In the genomic region with DNA sequence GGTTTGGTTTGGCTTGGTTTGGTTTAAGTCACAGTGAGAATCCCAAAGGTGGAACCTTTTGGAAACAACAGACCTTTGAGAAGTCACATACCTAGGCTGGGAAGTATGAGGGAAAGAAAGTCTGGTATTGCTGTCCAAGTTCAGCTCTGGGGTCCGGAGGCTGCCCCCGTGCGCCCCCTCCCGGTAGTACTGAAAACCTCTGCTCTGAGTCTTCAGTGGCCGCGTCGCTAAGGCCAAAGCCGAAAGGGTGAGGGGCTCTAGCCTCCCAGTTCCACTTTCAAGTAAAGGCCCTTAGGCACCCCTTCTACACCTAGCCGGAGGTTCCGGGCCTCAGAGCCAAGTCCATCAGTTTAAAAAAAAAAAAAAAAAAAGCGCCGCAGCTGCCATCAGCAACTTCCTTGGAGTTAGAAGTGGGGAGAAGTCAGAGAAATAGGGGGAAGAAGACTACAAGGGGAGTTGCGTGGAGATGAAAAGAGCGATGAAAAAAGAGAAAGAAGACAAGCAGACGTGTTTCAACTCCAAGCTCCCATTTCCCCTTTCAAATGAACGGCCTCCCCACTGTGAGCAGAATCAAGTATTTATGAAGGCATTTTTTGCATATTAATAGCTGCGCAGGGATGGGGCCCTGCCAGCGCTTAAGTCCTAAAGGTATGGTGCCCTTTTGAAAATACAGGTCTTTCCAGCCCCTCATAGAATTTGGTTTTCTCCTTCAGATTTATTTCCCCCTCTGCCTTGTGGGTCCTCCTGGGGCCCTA, we compare ENCODE assay signal across 8 mouse cellular contexts.
DNase-seq lines count a peak whose midpoint lies in the region; ATAC-seq lines count a peak whose summit lies in the region.

No protein-coding gene starts in this region.

- no peaks in the 10 kb centered on the region for H3K36me3 ChIP-seq in forebrain, embryonic 14.5 days (ENCODE audit: control insufficient read depth, insufficient read depth, low read length)

- ATAC-seq in forebrain, embryonic 14.5 days: peak; percentile 67; the same call in 1 of the 2 replicates
- ATAC-seq in hematopoietic stem cell, adult 5-6 weeks (replicated peaks in 1 of 2; ENCODE audit: insufficient read depth in 1 of 2, low FRiP score in 2 of 2, low TSS enrichment in 1 of 2, low read depth in 1 of 2, poor library complexity in 2 of 2, severe bottlenecking in 2 of 2): peak; percentile 62 to 85; a peak in 3 of 4 replicates

- DNase-seq in ES-CJ7 (ENCODE audit: low read depth, low spot score): peak; percentile 89
- peak; percentile 76 for DNase-seq in cerebellum, adult 11 months
- DNase-seq in forebrain, embryonic 14.5 days (ENCODE audit: low spot score): peak; percentile 61
- DNase-seq in layer of hippocampus, postnatal 14 days (ENCODE audit: low spot score in 2 of 2): peak; percentile 60 to 62
- DNase-seq in lung, postnatal 36 days: peak; percentile 76
- peak; percentile 74 for DNase-seq in retina, postnatal 1 day
- DNase-seq in urinary bladder, adult 2 months (ENCODE audit: low spot score): peak; percentile 67

- H3K4me1 ChIP-seq in forebrain, embryonic 14.5 days (ENCODE audit: control insufficient read depth, insufficient read depth, low read length): no peaks in the 10 kb centered on the region

- no peak overlapping the region for H3K4me3 ChIP-seq in forebrain, embryonic 14.5 days (ENCODE audit: low read depth, low read length)

- H3K4me2 ChIP-seq in forebrain, embryonic 14.5 days (ENCODE audit: low read length): peak overlapping the region; percentile 12; the same call in 1 of the 2 replicates

- H3K9ac ChIP-seq in forebrain, embryonic 14.5 days (ENCODE audit: low read length): no peak overlapping the region

- 10% methylated on average over 18 of the region's 18 CpGs for WGBS in forebrain, embryonic 14.5 days

- no peaks in the 10 kb centered on the region for H3K9me3 ChIP-seq in forebrain, embryonic 14.5 days (replicated peaks; ENCODE audit: control insufficient read depth, low read length)

- no peaks in the 10 kb centered on the region; the same call in 1 of the 2 replicates for H3K27me3 ChIP-seq in forebrain, embryonic 14.5 days (replicated peaks; ENCODE audit: control insufficient read depth, insufficient read depth, low read length)

- H3K27ac ChIP-seq in forebrain, embryonic 14.5 days (ENCODE audit: low read depth, low read length): no peak overlapping the region
